Mouse (Mus musculus): ENCODE results near the gene Slc17a1.
A peak's percentile ranks its signal among the peaks of the same experiment; 100 is the strongest.

The Slc17a1 gene

GRCm38 (mm10) chr13:23892592-23893268 lies 25.2 kb downstream of the Slc17a1 start:
- DNase-seq = no peak

- no peak for DNase-seq
Measured at GRCm38 (mm10) chr13:23893269-23893593, 25.7 kb downstream of the Slc17a1 start.

- DNase-seq = peak; percentile 20
Measured at GRCm38 (mm10) chr13:23898242-23898641, 30.7 kb downstream of the Slc17a1 start.

- no peak for DNase-seq
Measured at GRCm38 (mm10) chr13:23906906-23907305, 39.4 kb downstream of the Slc17a1 start.

- peak; percentile 34 for DNase-seq
Measured at GRCm38 (mm10) chr13:23910121-23910520, 42.6 kb downstream of the Slc17a1 start.

GRCm38 (mm10) chr13:23911335-23911734 lies 43.8 kb downstream of the Slc17a1 start:
- no peak for DNase-seq

GRCm38 (mm10) chr13:23913791-23914306 lies 46.3 kb downstream of the Slc17a1 start:
- DNase-seq = no peak

- no peak for DNase-seq
Measured at GRCm38 (mm10) chr13:23914376-23915167, 47.0 kb downstream of the Slc17a1 start, which contains the start of gene Slc17a4. Gene Slc17a4 (minus strand): TSS chr13:23915009.

GRCm38 (mm10) chr13:23916132-23916531 lies 48.6 kb downstream of the Slc17a1 start:
- DNase-seq = no peak

GRCm38 (mm10) chr13:23917674-23918073 lies 50.1 kb downstream of the Slc17a1 start:
- no peak for DNase-seq

- DNase-seq = no peak
Measured at GRCm38 (mm10) chr13:23925792-23926191, 58.2 kb downstream of the Slc17a1 start.

- DNase-seq = no peak
Measured at GRCm38 (mm10) chr13:23928637-23929036, 61.1 kb downstream of the Slc17a1 start.

- no peak for DNase-seq
Measured at GRCm38 (mm10) chr13:23930461-23930860, 62.9 kb downstream of the Slc17a1 start.

GRCm38 (mm10) chr13:23930904-23931303 lies 63.4 kb downstream of the Slc17a1 start:
- DNase-seq = no peak

- no peak for DNase-seq
Measured at GRCm38 (mm10) chr13:23933421-23934210, 66.1 kb downstream of the Slc17a1 start, which contains the start of gene Hist1h2ba. Gene Hist1h2ba (minus strand): TSS chr13:23934156.

- no peak for DNase-seq
Measured at GRCm38 (mm10) chr13:23934211-23934520, 66.6 kb downstream of the Slc17a1 start, which contains the start of gene Hist1h2aa. Gene Hist1h2aa (plus strand): TSS chr13:23934462.

GRCm38 (mm10) chr13:23938699-23939098 lies 71.1 kb downstream of the Slc17a1 start:
- DNase-seq = no peak

GRCm38 (mm10) chr13:23940291-23940690 lies 72.7 kb downstream of the Slc17a1 start:
- no peak for DNase-seq

GRCm38 (mm10) chr13:23942861-23943260 lies 75.3 kb downstream of the Slc17a1 start:
- no peak for DNase-seq

Measured in thymus, postnatal 4 days (tissue).